Mouse (Mus musculus): ENCODE measurements around the gene Alpl. TPM values are rescaled to one million over a fixed set of nuclear protein-coding genes. Genes with fewer than 3 reads are reported as not detected.

Alpl gene
- polyA plus RNA-seq, 1 experiment: 569 TPM

GRCm38 (mm10) chr4:137831598-137831997, 35.4 kb upstream of the Alpl start:
- WGBS: 79% methylated on average over 11 of the region's 11 CpGs
- Histone ChIP-seq H3K36me3 (ENCODE audit: control insufficient read depth, insufficient read depth, low read length) (no peaks in the 10 kb centered on the region), H3K27ac (ENCODE audit: insufficient read depth, low read depth, low read length) (no peak overlapping the region), H3K27me3 (replicated peaks; ENCODE audit: control insufficient read depth, insufficient read depth, low read length) (no peaks in the 10 kb centered on the region), H3K4me1 (ENCODE audit: control insufficient read depth, insufficient read depth, low read length) (no peaks in the 10 kb centered on the region), H3K4me3 (ENCODE audit: insufficient read depth, low read depth, low read length) (no peak overlapping the region)
- no peak for DNase-seq
- no peak for TF ChIP-seq CTCF (conservative IDR thresholded peaks at IDR 0.05; ENCODE audit: insufficient read depth, insufficient read length, low read depth, low read length)
- no peak for TF ChIP-seq POLR2A (IDR thresholded peaks at IDR 0.05; ENCODE audit: low read depth, low read length)

GRCm38 (mm10) chr4:137830380-137830779, 34.2 kb upstream of the Alpl start:
- H3K4me3 ChIP-seq (ENCODE audit: insufficient read depth, low read depth, low read length): no peak overlapping the region
- no peaks in the 10 kb centered on the region for H3K27me3 ChIP-seq (replicated peaks; ENCODE audit: control insufficient read depth, insufficient read depth, low read length)
- WGBS: 20% methylated on average over 6 of the region's 6 CpGs
- peaks cover under 1% of the 10 kb centered on the region; the same call in 1 of the 2 replicates for H3K4me1 ChIP-seq (ENCODE audit: control insufficient read depth, insufficient read depth, low read length)
- no peak for DNase-seq
- no peak overlapping the region for H3K27ac ChIP-seq (ENCODE audit: insufficient read depth, low read depth, low read length)
- TF ChIP-seq CTCF (conservative IDR thresholded peaks at IDR 0.05; ENCODE audit: insufficient read depth, insufficient read length, low read depth, low read length): no peak
- no peaks in the 10 kb centered on the region for H3K36me3 ChIP-seq (ENCODE audit: control insufficient read depth, insufficient read depth, low read length)

- Histone ChIP-seq H3K27ac (ENCODE audit: insufficient read depth, low read depth, low read length) (peak overlapping the region; percentile 75), H3K4me1 (ENCODE audit: control insufficient read depth, insufficient read depth, low read length) (peaks cover 3% of the 10 kb centered on the region; the same call in 1 of the 2 replicates), H3K27me3 (replicated peaks; ENCODE audit: control insufficient read depth, insufficient read depth, low read length) (no peaks in the 10 kb centered on the region), H3K4me3 (ENCODE audit: insufficient read depth, low read depth, low read length) (no peak overlapping the region), H3K36me3 (ENCODE audit: control insufficient read depth, insufficient read depth, low read length) (no peaks in the 10 kb centered on the region)
- peak; percentile 57 for DNase-seq
- no peak for TF ChIP-seq POLR2A (IDR thresholded peaks at IDR 0.05; ENCODE audit: low read depth, low read length)
- no peak for TF ChIP-seq CTCF (conservative IDR thresholded peaks at IDR 0.05; ENCODE audit: insufficient read depth, insufficient read length, low read depth, low read length)
- 34% methylated on average over 2 of the region's 2 CpGs for WGBS
These were observed 28.7 kb upstream of the Alpl start for GRCm38 (mm10) chr4:137824881-137825280.

GRCm38 (mm10) chr4:137823542-137823941, 27.4 kb upstream of the Alpl start:
- TF ChIP-seq CTCF (conservative IDR thresholded peaks at IDR 0.05; ENCODE audit: insufficient read depth, insufficient read length, low read depth, low read length): no peak
- Histone ChIP-seq H3K27me3 (replicated peaks; ENCODE audit: control insufficient read depth, insufficient read depth, low read length) (no peaks in the 10 kb centered on the region), H3K4me3 (ENCODE audit: insufficient read depth, low read depth, low read length) (no peak overlapping the region), H3K36me3 (ENCODE audit: control insufficient read depth, insufficient read depth, low read length) (no peaks in the 10 kb centered on the region), H3K4me1 (ENCODE audit: control insufficient read depth, insufficient read depth, low read length) (peaks cover 3% of the 10 kb centered on the region; the same call in 1 of the 2 replicates), H3K27ac (ENCODE audit: insufficient read depth, low read depth, low read length) (no peak overlapping the region)
- WGBS: 88% methylated on average over 3 of the region's 3 CpGs
- DNase-seq: no peak

- Histone ChIP-seq H3K4me1 (ENCODE audit: control insufficient read depth, insufficient read depth, low read length) (peaks cover 3% of the 10 kb centered on the region; the same call in 1 of the 2 replicates), H3K36me3 (ENCODE audit: control insufficient read depth, insufficient read depth, low read length) (no peaks in the 10 kb centered on the region), H3K27me3 (replicated peaks; ENCODE audit: control insufficient read depth, insufficient read depth, low read length) (no peaks in the 10 kb centered on the region), H3K27ac (ENCODE audit: insufficient read depth, low read depth, low read length) (no peak overlapping the region), H3K4me3 (ENCODE audit: insufficient read depth, low read depth, low read length) (no peak overlapping the region)
- 78% methylated on average over 5 of the region's 5 CpGs for WGBS
- TF ChIP-seq CTCF (conservative IDR thresholded peaks at IDR 0.05; ENCODE audit: insufficient read depth, insufficient read length, low read depth, low read length): no peak
- no peak for TF ChIP-seq POLR2A (IDR thresholded peaks at IDR 0.05; ENCODE audit: low read depth, low read length)
- no peak for DNase-seq
These were observed 26.4 kb upstream of the Alpl start for GRCm38 (mm10) chr4:137822537-137822936.

GRCm38 (mm10) chr4:137820721-137821120, 24.5 kb upstream of the Alpl start:
- peak; percentile 33 for DNase-seq
- Histone ChIP-seq H3K4me3 (ENCODE audit: insufficient read depth, low read depth, low read length) (no peak overlapping the region), H3K27ac (ENCODE audit: insufficient read depth, low read depth, low read length) (no peak overlapping the region), H3K27me3 (replicated peaks; ENCODE audit: control insufficient read depth, insufficient read depth, low read length) (no peaks in the 10 kb centered on the region), H3K36me3 (ENCODE audit: control insufficient read depth, insufficient read depth, low read length) (no peaks in the 10 kb centered on the region), H3K4me1 (ENCODE audit: control insufficient read depth, insufficient read depth, low read length) (peaks cover 3% of the 10 kb centered on the region; the same call in 1 of the 2 replicates)
- TF ChIP-seq CTCF (conservative IDR thresholded peaks at IDR 0.05; ENCODE audit: insufficient read depth, insufficient read length, low read depth, low read length) (no peak), POLR2A (IDR thresholded peaks at IDR 0.05; ENCODE audit: low read depth, low read length) (no peak)
- WGBS: 42% methylated on average over 3 of the region's 3 CpGs

GRCm38 (mm10) chr4:137819487-137819886, 23.3 kb upstream of the Alpl start:
- TF ChIP-seq CTCF (conservative IDR thresholded peaks at IDR 0.05; ENCODE audit: insufficient read depth, insufficient read length, low read depth, low read length) (no peak), POLR2A (IDR thresholded peaks at IDR 0.05; ENCODE audit: low read depth, low read length) (no peak)
- Histone ChIP-seq H3K36me3 (ENCODE audit: control insufficient read depth, insufficient read depth, low read length) (no peaks in the 10 kb centered on the region), H3K4me1 (ENCODE audit: control insufficient read depth, insufficient read depth, low read length) (no peaks in the 10 kb centered on the region), H3K27me3 (replicated peaks; ENCODE audit: control insufficient read depth, insufficient read depth, low read length) (no peaks in the 10 kb centered on the region), H3K4me3 (ENCODE audit: insufficient read depth, low read depth, low read length) (no peak overlapping the region), H3K27ac (ENCODE audit: insufficient read depth, low read depth, low read length) (no peak overlapping the region)
- no peak for DNase-seq
- WGBS: 93% methylated on average over 2 of the region's 2 CpGs

GRCm38 (mm10) chr4:137818341-137818740, 22.2 kb upstream of the Alpl start:
- no peak for DNase-seq
- WGBS: 89% methylated on average over 3 of the region's 3 CpGs
- H3K4me1 ChIP-seq (ENCODE audit: control insufficient read depth, insufficient read depth, low read length): no peaks in the 10 kb centered on the region
- TF ChIP-seq POLR2A (IDR thresholded peaks at IDR 0.05; ENCODE audit: low read depth, low read length) (no peak), CTCF (conservative IDR thresholded peaks at IDR 0.05; ENCODE audit: insufficient read depth, insufficient read length, low read depth, low read length) (no peak)
- no peaks in the 10 kb centered on the region for H3K36me3 ChIP-seq (ENCODE audit: control insufficient read depth, insufficient read depth, low read length)
- no peak overlapping the region for H3K27ac ChIP-seq (ENCODE audit: insufficient read depth, low read depth, low read length)
- H3K27me3 ChIP-seq (replicated peaks; ENCODE audit: control insufficient read depth, insufficient read depth, low read length): no peaks in the 10 kb centered on the region
- no peak overlapping the region for H3K4me3 ChIP-seq (ENCODE audit: insufficient read depth, low read depth, low read length)

Measured in kidney, adult 2 months (tissue).